Mouse (Mus musculus): Measurements from ENCODE around the gene Slc35e4.
A peak's percentile ranks its signal among the peaks of the same experiment; 100 is the strongest.

DNA sequence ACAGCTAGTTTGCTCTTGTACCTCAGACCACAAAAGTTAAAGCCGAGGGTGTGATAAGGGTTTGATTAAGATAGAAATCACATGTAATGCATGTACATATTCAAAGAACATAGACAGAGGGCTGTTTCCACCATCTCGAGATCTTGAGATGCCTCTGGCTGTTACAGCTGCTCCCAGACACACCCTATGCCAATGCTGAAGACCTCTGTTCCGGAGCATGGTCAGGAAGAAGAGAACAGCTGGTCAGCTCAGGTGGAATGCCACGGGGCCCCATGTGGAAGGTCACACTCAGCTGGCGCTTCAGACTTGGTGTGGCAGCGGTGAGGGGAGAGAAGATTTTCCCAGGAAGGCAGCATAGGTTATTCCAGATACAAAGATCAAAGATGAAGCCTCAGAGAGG lies 9.8 kb downstream of the Slc35e4 start:
- TF ChIP-seq POLR2A (IDR thresholded peaks at IDR 0.05; ENCODE audit: insufficient read length, low read depth): no peak
- peak in 2 of 3 experiments; percentile 22 to 89 for TF ChIP-seq MYOD1 (IDR thresholded peaks at IDR 0.05; ENCODE audit: control insufficient read depth in 1 of 3, insufficient read length in 2 of 3, low read depth in 2 of 3)
- no peak for TF ChIP-seq CEBPB (IDR thresholded peaks at IDR 0.05; ENCODE audit: insufficient read depth, poor library complexity, severe bottlenecking)
- TF ChIP-seq MYOG (IDR thresholded peaks at IDR 0.05; ENCODE audit: control insufficient read depth in 1 of 3, insufficient read depth in 1 of 3, insufficient read length in 2 of 3, low read depth in 2 of 3): peak in 2 of 3 experiments; percentile 83 to 96
- TF ChIP-seq USF1 (IDR thresholded peaks at IDR 0.05; ENCODE audit: low read depth): no peak
- peak; percentile 59 for TF ChIP-seq TCF12 (IDR thresholded peaks at IDR 0.05; ENCODE audit: insufficient read depth, poor library complexity, severe bottlenecking)
- TF ChIP-seq E2F4 (IDR thresholded peaks at IDR 0.05; ENCODE audit: insufficient read depth): no peak
- no peak for TF ChIP-seq MAX (IDR thresholded peaks at IDR 0.05; ENCODE audit: low read depth)
- TF ChIP-seq REST (IDR thresholded peaks at IDR 0.05; ENCODE audit: insufficient read depth, insufficient read length): no peak
- TF ChIP-seq POLR2AphosphoS2 (IDR thresholded peaks at IDR 0.05; ENCODE audit: insufficient read length, low read depth): no peak
- peak; percentile 57 for TF ChIP-seq TCF3 (IDR thresholded peaks at IDR 0.05; ENCODE audit: insufficient read length, low read depth)
- no peak for TF ChIP-seq SRF (IDR thresholded peaks at IDR 0.05; ENCODE audit: control insufficient read depth, insufficient read length, low read depth)

Measured in myocyte (in vitro differentiated cells).